Mouse (Mus musculus): ENCODE data around the gene Olfr181.

Olfr181 gene

DNA sequence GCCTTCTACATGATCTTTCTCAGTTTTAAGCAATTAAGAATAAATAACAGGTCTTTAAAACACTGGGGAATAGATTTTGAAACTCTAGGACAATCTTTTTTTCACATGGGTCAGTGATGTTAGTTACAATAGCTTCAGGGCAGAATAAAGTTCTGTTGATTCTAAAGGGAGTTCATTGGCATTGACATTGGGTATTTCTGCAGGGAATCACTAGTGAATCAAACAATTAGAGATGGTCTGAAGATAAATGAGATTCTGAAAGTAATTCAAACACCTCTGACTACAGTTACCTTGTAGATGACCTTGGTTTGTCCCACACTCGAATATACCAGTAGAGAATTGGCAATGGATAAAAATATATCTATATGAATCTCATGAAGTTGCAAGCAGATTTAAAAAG, at the start of gene Olfr181:
Gene Olfr181 (minus strand): TSS at position 101 of the 400 bp plus-strand sequence.
- in situ Hi-C loops (cut with MboI; ENCODE audit: unreplicated experiment in 2 of 2), result no loop called here

DNA sequence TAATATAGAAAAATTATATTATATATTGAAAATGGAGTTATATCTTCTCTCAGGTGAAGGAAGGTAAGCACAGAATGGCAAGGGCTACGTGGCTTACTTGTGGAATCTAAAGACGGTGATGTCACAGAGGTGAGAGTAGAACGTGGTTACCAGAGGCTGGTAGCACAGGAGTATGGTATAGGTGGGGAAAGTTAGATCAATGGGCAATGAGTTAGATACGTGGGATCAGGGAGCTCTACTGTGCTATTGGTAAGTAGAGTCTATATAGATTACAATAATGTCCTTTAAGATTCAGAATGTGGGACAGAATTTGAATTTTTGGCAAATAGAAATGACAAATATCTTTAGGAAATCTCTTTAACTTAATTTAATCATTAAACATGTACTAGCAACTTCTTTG, 737 bp upstream of the Olfr181 start, which contains the start of gene Olfr180:
Gene Olfr180 (minus strand): TSS at position 101 of the 400 bp plus-strand sequence.
- in situ Hi-C loops (cut with MboI; ENCODE audit: unreplicated experiment in 2 of 2), result no loop called here

DNA sequence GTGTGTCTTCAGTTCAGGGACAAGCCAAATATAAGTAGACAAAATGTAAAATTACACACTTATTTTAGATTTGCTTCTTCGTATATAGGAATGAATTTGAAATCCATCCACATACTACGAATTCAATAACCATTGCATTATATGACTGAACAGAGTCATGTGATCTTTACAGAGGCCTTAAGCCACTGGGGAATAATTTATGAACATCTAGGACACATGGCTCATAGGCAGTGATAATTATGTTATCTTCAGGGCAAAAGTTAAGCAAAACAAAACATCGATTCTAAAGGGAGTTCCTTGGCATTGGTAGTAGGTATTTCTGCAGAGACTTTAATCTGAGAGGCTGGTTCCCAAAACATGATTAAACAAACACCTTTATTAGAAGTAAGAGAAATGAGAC, 36.6 kb downstream of the Olfr181 start, which contains the start of gene Olfr178:
Gene Olfr178 (minus strand): TSS at position 101 of the 400 bp plus-strand sequence.
- in situ Hi-C loops (cut with MboI; ENCODE audit: unreplicated experiment in 2 of 2), result no loop called here

DNA sequence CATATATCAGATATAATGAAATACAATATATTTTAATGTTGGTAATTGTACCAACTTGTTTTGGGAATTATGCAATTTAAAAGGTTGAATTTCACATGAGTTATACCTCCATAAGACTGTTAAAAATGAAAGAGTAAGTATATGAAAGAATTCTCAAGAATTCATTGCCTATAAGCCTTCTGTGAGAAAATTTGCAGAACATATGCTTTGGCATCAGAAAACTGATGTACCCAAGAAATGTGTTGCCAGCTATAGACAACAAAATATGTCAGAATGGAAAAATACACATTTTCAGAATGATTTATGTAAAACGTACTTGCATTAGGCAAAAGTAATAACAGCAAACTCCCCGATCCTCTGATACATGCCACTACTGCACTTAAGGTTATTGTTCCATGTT, 44.1 kb downstream of the Olfr181 start:
- in situ Hi-C loops (cut with MboI; ENCODE audit: unreplicated experiment in 2 of 2), result no loop called here

All from v-Abl transformed pro-B cells (cell line).